Mouse (Mus musculus) natural killer cell, adult 2 months (primary cell): Measurements from ENCODE around the gene Lrrc26.
"Not testable (repeated sequence)": the region's sequence is repeated elsewhere in the genome, so short reads cannot be mapped to it uniquely, and the experiment has no call there.

Source experiments
- DNase-seq, 2 experiments: peaks; one replicate each; pipeline ENCODE4 v3.0.0; 2022; ENCODE audit warnings: low spot score in 2 of 2

Gene Lrrc26

GRCm38 (mm10) chr2:25289651-25290050 lies at the start of gene Lrrc26:
Lrrc26 (plus strand) TSS chr2:25289915.
- DNase-seq = no peak

DNA sequence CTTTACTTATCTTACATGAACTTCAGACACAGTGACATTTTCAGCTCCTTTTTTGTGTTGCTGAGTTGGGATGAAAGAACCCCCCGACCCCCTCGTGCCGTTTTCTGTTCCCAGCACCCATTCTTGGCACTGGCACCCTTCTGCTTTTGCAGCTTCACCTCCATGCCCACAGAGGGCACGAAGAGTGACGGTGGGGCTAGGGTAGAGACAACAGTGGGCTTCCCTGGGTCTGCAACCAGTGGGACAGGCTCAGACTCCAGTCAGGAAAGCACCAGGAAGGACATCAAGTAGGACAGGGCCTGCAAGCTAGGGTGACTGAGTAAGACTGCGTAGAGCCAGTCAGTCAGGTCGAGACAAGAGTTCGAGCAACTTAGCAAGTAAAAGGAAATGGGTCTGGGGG lies 49.4 kb upstream of the Lrrc26 start:
- DNase-seq = no peak

DNA sequence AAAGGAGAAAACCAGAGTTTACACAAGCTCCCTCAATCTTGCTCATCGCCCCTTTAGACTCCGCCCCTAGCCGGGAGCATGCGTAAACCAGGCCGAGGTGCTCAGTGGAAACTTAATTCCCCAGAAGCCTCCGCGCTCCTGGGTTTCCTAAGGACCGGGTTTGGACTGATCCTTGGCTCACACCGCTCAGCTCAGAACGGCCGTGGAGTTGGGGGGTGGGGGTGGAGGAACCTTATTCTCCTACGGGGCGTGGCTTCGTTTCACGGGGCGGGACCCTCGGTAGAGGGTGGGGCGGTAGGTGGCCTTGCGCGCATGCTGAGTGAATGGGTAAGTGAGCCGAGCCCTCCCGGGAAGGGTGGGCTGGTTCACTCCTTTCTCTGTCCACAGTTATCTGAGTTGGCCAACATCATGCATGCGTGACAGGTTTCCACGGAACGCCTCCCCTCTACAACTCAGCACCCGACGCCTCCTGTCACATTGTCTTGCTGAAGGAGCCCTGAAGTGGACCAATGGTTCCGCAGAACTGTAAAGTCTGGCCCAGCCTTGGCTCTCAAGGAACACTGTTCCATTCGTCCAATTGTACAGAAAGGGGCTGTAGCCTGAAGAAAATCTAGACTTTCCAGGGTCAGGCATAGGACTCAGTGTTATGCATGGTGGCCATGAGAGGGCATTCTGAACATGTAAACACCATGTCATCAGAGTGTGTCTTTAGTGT lies 48.8 kb upstream of the Lrrc26 start:
- peak in 1 of 2 experiments; percentile 18 for DNase-seq

DNA sequence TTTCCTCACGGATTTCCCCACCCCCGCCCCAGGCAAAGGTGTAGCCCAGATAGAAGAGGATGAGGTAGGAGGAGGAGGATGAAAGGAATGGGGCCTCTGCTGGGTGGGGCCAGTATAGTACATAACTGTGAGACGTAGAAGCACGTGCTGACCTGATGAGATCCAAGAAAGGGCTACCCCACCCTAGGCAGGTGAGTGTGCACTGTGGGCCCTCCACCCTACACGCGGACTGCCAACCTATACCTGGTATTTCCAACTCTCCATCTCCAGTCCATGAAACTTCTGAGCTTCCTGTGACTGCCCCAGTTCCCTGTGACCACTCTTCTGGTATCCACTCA lies 48.3 kb upstream of the Lrrc26 start:
- no peak for DNase-seq

- DNase-seq = no peak
Measured at GRCm38 (mm10) chr2:25242101-25242506, 47.6 kb upstream of the Lrrc26 start, which contains the start of the genes Rnf208 and Cysrt1. Rnf208 (plus strand) TSS chr2:25242255. Cysrt1 (minus strand) TSS chr2:25242452.

DNA sequence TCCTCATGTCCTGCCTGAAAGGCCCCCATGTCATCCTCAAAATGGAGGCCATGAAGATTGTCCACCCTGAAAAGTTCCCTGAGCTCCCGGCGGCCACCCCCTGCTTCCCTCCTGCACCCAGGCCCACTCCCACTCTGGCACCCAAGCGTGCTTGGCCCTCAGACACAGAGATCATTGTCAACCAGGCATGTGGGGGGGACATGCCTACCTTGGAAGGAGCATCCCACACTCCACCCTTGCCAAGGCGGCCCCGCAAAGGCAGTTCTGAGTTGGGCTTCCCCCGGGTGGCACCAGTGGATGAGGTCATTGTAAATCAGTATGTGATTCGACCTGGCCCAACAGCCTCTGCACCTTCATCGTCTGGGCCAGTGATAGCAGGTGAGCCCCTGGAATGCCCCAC lies 46.4 kb upstream of the Lrrc26 start:
- DNase-seq = no peak

- no peak for DNase-seq
Measured at GRCm38 (mm10) chr2:25244144-25244543, 45.6 kb upstream of the Lrrc26 start.

GRCm38 (mm10) chr2:25246183-25247072 lies 43.3 kb upstream of the Lrrc26 start, which contains the start of gene AL732309.1:
AL732309.1 (minus strand) TSS chr2:25246863.
- no peak for DNase-seq

- no peak for DNase-seq
Measured at GRCm38 (mm10) chr2:25252331-25252730, 37.4 kb upstream of the Lrrc26 start.

DNA sequence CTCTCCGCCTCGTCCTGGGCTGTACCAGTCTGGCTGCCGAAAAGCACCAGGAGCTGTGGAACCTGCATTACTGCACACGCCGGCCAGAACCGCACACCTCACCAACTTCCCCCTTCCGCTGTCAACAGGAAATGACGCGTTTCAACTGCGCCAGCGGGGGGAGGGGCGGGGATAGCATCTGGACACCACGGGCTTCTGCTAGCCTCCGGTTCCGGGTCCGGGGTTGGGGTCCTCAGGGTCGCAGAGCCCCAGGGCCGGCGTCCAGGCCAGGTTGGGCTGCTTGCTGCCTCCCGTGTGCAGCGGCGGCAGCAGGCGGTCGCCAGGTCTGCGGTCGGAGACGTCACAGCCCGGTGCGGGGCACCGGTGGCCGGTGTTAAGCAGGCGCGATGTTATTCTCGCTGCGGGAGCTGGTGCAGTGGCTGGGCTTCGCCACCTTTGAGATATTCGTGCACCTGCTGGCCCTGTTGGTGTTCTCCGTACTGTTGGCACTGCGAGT lies 34.4 kb upstream of the Lrrc26 start, which contains the start of gene Tmem203:
TSS of gene Tmem203 (plus strand) at position 156 of the 496 bp plus-strand sequence.
- peak; percentile 86 to 88 for DNase-seq

- peak; percentile 57 to 75 for DNase-seq
Measured at GRCm38 (mm10) chr2:25256443-25257109, 33.1 kb upstream of the Lrrc26 start.

DNA sequence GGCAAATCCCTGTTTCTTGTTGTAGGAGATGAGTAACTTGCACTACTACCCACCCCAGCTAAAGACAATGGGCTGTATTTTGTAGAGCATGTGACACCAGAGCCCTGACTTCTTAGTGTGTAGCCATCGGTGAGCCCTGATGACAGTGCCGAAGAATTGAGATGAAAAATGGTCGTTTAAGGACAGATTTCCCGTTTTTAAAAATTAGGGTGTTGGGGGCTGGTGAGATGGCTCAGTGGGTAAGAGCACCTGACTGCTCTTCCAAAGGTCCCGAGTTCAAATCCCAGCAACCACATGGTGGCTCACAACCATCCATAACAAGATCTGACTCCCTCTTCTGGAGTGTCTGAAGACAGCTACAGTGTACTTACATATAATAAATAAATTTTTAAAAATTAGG lies 32.5 kb upstream of the Lrrc26 start:
- not testable (repeated sequence) for DNase-seq

GRCm38 (mm10) chr2:25258887-25259286 lies 30.8 kb upstream of the Lrrc26 start:
- no peak for DNase-seq

- no peak for DNase-seq
Measured at GRCm38 (mm10) chr2:25261870-25262269, 27.8 kb upstream of the Lrrc26 start.

GRCm38 (mm10) chr2:25262291-25262767 lies 27.4 kb upstream of the Lrrc26 start, which contains the start of gene Tprn:
Tprn (plus strand) TSS chr2:25262618.
- DNase-seq = peak; percentile 93 to 94

GRCm38 (mm10) chr2:25262795-25263622 lies 26.7 kb upstream of the Lrrc26 start:
- peak in 1 of 2 experiments; percentile 49 for DNase-seq

DNA sequence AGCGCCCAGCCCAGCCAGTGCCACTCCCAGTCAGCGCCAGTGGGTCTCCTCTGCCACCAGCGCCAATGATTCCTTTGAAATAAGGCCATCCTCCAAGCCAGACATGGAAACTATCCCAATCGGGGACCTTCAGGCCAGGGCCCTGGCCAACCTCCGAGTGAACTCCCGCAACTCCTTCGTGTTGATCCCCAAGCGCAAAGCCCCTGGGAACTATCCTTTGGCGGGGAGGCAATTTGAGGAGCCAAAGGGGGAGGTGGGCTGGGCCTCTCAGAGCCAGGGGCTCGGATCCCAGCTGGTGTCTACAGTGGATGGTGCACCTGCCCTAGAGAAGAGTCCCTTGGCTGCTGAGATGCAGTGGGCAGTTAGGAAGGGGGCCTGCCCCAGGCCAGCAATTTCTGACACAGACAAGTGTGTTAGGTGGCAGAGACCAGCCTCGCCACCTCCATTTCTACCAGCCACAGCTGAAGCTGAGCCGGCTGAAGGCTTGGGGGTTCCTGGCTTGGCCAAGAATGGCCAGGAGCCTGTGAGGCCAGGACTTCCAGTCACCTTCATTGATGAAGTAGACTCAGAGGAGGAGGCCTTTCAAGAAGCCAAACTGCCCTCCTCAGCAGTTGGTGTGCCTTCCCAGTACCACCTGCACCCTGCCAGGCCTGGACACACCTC lies 26.0 kb upstream of the Lrrc26 start:
- DNase-seq = no peak

DNA sequence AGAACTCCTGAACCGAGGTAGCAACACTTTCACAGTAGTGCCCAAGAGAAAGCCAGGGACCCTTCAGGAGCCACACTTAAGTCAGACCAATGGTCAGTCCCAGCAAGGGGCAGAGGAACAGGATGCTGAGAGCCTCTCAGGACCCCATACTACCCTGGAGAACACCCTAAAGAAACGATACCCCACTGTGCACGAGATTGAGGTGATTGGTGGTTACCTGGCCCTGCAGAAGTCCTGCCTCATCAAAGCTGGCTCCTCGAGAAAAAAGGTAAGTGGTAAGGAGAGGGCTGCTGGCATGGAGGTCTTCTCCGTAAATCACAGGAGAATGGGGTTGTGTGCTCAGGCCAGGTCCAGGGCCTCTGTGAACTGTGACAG lies 25.4 kb upstream of the Lrrc26 start:
- no peak for DNase-seq

- DNase-seq = no peak
Measured at GRCm38 (mm10) chr2:25264851-25265250, 24.9 kb upstream of the Lrrc26 start.
